Mouse (Mus musculus): ENCODE measurements at regions not wholly inside any gene's neighbourhood (a gene's known extent, or its start where the extent isn't known, plus 50 kb on each side); places are given as distances from the start of the nearest gene placed in this dataset.

- TF ChIP-seq MAFK (IDR thresholded peaks at IDR 0.05; ENCODE audit: insufficient read depth, low read depth, low read length) (no peak), CHD2 (IDR thresholded peaks at IDR 0.05; ENCODE audit: low read depth, low read length) (no peak), ZNF384 (IDR thresholded peaks at IDR 0.05; ENCODE audit: low read depth, low read length) (no peak), ZC3H11A (IDR thresholded peaks at IDR 0.05; ENCODE audit: borderline replicate concordance, low read depth, low read length) (no peak), HCFC1 (IDR thresholded peaks at IDR 0.05; ENCODE audit: borderline replicate concordance, insufficient read depth, low read length) (no peak)
Observed at GRCm38 (mm10) chr1:155474973-155475372, 57.8 kb upstream of the Xpr1 start.

All from ES-E14 (cell line).